Mouse (Mus musculus): ENCODE data around the gene Casp9.

DNA sequence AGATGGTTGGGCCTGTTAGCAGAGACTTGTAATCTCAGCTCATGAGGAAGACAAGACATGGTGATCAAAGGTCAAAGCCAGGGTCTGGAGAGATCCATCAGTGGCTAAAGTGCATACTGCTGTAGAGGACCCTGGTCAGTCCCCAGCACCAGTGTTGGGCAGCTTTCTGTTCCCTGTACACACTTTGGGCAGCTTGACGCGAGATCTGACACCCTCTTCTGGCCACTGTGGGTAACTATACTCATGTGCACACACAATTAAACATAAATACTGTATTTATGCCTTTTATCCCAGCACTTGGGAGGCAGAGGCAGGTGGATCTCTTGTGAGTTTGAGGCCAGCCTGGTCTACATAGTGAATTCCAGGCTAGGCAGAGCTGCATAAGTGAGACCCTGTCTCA, 17.6 kb downstream of the Casp9 start:
- no peak for TF ChIP-seq ZNF384 (IDR thresholded peaks at IDR 0.05; ENCODE audit: low read depth, low read length)
- TF ChIP-seq MAFK (IDR thresholded peaks at IDR 0.05; ENCODE audit: insufficient read depth, low read depth, low read length): no peak
